Mouse (Mus musculus) limb, embryonic 11.5 days (tissue): ENCODE results near the gene Ptbp3. TPM values are rescaled to one million over a fixed set of nuclear protein-coding genes. Genes with fewer than 3 reads are reported as not detected.

Experiments used
- ATAC-seq: fragments of 200-750 bp; cut with Nextera tagmentation; 2 replicates; pipeline ENCODE4 v1.8.0; 2017; ENCODE audit warnings: low read depth; ENCODE audit not compliant: insufficient number of reproducible peaks, low FRiP score, low TSS enrichment
- DNase-seq: peaks from one replicate; pipeline ENCODE4 v3.0.0-alpha.2; 2015; ENCODE audit warnings: low spot score
- H3K27ac ChIP-seq: fragments of 300-500 bp; sonication (generic); replicated peaks from 2 replicates; pipeline ENCODE4 v1.5.1; 2014; ENCODE audit warnings: low read depth, mild to moderate bottlenecking, low read length
- H3K27me3 ChIP-seq: fragments of 300-500 bp; sonication (generic); 2 replicates; pipeline ENCODE4 v1.6.1; 2014; ENCODE audit warnings: mild to moderate bottlenecking, low read length, mixed read lengths; ENCODE audit not compliant: control insufficient read depth, insufficient read depth
- H3K36me3 ChIP-seq: fragments of 300-500 bp; sonication (generic); 2 replicates; pipeline ENCODE4 v1.6.1; 2014; ENCODE audit warnings: mild to moderate bottlenecking, low read length, moderate library complexity, mixed read lengths; ENCODE audit not compliant: control insufficient read depth, insufficient read depth
- H3K4me1 ChIP-seq: fragments of 300-500 bp; sonication (generic); 2 replicates; pipeline ENCODE4 v1.6.1; 2014; ENCODE audit warnings: low read length, mixed read lengths; ENCODE audit not compliant: control insufficient read depth, insufficient read depth
- H3K4me2 ChIP-seq: fragments of 300-500 bp; sonication (generic); 2 replicates; pipeline ENCODE4 v1.6.1; 2014; ENCODE audit warnings: low read depth, mild to moderate bottlenecking, moderate library complexity; ENCODE audit not compliant: severe bottlenecking
- H3K4me3 ChIP-seq: fragments of 300-500 bp; sonication (generic); 2 replicates; pipeline ENCODE4 v1.5.1; 2014; ENCODE audit warnings: low read depth, low read length
- H3K9ac ChIP-seq: fragments of 300-500 bp; sonication (generic); 2 replicates; pipeline ENCODE4 v1.6.1; 2014; ENCODE audit warnings: mild to moderate bottlenecking, low read length
- H3K9me3 ChIP-seq: fragments of 300-500 bp; sonication (generic); 2 replicates; pipeline ENCODE4 v1.6.1; 2016; ENCODE audit warnings: low read length; ENCODE audit not compliant: control insufficient read depth
- WGBS: fragments of 180-500 bp; shearing (Covaris S2); extraction: QIAGEN DNeasy Blood & Tissue Kit; methylation state at CpG from one replicate; pipeline ENCODE4 v1.1.7; 2014; 5-methylcytosine and 5-hydroxymethylcytosine counted together
- polyA plus RNA-seq: library from polyadenylated mRNA; unstranded; fragments of >200 nt; fragmentation: Nextera tagmentation; extraction: Ambion mirVana; gene quantifications from 2 replicates; pipeline ENCODE4 v1.2.1, GENCODE M21; 2014

The Ptbp3 gene
- polyA plus RNA-seq, 1 experiment from 2014 or later = 47.7 TPM

DNA sequence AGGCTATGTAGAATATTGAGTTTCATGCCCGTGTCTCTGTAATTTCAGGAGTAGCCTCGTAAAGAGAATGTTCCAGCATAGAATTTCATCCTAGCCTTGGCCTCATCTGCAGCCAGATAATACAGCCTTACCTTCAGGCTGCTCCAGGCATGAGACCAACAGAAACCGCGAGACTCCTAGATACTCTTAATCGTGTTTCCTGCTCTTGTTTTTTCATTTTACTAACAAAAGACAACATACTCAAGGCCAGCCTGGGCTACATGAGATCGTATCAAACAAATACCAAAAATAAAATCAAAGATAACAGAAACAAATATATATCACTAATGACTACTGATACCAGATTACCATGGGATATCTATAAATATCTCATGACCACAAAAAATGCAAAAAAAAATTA lies 120.0 kb downstream of the Ptbp3 start:
- H3K4me3 ChIP-seq = no peak overlapping the region
- no peaks in the 10 kb centered on the region for H3K4me1 ChIP-seq
- no peaks in the 10 kb centered on the region for H3K36me3 ChIP-seq
- no peak for DNase-seq
- 85% methylated on average over 6 of the region's 6 CpGs for WGBS
- no peak for ATAC-seq
- H3K27me3 ChIP-seq = no peaks in the 10 kb centered on the region
- H3K9me3 ChIP-seq = no peaks in the 10 kb centered on the region
- no peak overlapping the region for H3K9ac ChIP-seq
- no peak overlapping the region for H3K4me2 ChIP-seq
- H3K27ac ChIP-seq = no peak overlapping the region

DNA sequence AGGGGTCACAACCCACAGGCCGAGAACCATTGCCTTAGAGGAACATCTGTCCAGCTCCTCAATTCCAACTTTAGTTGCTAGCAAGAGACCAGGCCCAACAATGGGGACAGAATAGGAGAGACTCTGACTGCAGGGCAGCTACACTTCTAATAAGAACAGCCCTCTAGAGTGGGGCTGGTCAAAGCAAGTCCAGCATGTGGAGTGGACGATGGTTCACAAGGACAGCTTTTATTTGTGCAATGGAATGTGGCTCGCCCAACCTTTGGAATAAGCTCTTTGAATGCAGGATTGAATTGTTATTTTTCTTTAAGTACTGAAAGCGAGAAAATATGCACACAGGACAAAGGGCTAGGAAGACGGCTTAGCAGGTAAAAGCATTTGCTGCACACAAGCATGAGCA lies 122.7 kb downstream of the Ptbp3 start:
- Histone ChIP-seq H3K4me1 (no peaks in the 10 kb centered on the region), H3K27ac (no peak overlapping the region), H3K4me3 (no peak overlapping the region), H3K27me3 (no peaks in the 10 kb centered on the region), H3K9me3 (no peaks in the 10 kb centered on the region), H3K4me2 (no peak overlapping the region), H3K36me3 (no peaks in the 10 kb centered on the region), H3K9ac (no peak overlapping the region)
- DNase-seq = no peak
- no peak for ATAC-seq
- 90% methylated on average over 5 of the region's 5 CpGs for WGBS

- Histone ChIP-seq H3K36me3 (no peaks in the 10 kb centered on the region), H3K27ac (no peak overlapping the region), H3K27me3 (no peaks in the 10 kb centered on the region), H3K4me3 (no peak overlapping the region), H3K4me2 (no peak overlapping the region), H3K9ac (no peak overlapping the region), H3K4me1 (no peaks in the 10 kb centered on the region), H3K9me3 (no peaks in the 10 kb centered on the region)
- DNase-seq = no peak
- ATAC-seq = no peak
Observed at GRCm38 (mm10) chr4:59422808-59423207, 126.4 kb downstream of the Ptbp3 start.

GRCm38 (mm10) chr4:59422025-59422783 lies 127.0 kb downstream of the Ptbp3 start:
- H3K27ac ChIP-seq = no peak overlapping the region
- H3K27me3 ChIP-seq = no peaks in the 10 kb centered on the region
- no peak overlapping the region for H3K4me2 ChIP-seq
- no peaks in the 10 kb centered on the region for H3K9me3 ChIP-seq
- 62% methylated on average over 5 of the region's 5 CpGs for WGBS
- H3K9ac ChIP-seq = no peak overlapping the region
- H3K4me3 ChIP-seq = no peak overlapping the region
- ATAC-seq (no peak), DNase-seq (no peak)
- H3K36me3 ChIP-seq = no peaks in the 10 kb centered on the region
- no peaks in the 10 kb centered on the region for H3K4me1 ChIP-seq

Other genes starting within 250 kb of the Ptbp3 start
- gene Susd1, start 110.7 kb downstream of the Ptbp3 start, polyA plus RNA-seq = 0.99 and 1.9 TPM in 2 replicates
- gene Hsdl2, start 32.2 kb upstream of the Ptbp3 start, polyA plus RNA-seq = 18.7 and 20.1 TPM in 2 replicates
- gene E130308A19Rik, start 76.8 kb upstream of the Ptbp3 start, polyA plus RNA-seq = 35.6 and 40.1 TPM in 2 replicates